Mouse (Mus musculus) forebrain, embryonic 12.5 days (tissue): ENCODE results near the gene Tpx2. TPM values are rescaled to one million over a fixed set of nuclear protein-coding genes. Genes with fewer than 3 reads are reported as not detected.

ENCODE experiments used
- microRNA-seq: library from miRNA; unstranded; fragments of <30 nt; microRNA quantifications from one replicate; pipeline ENCODE4, GENCODE M21; 2017
- polyA plus RNA-seq: library from polyadenylated mRNA; unstranded; fragments of >200 nt; fragmentation: Nextera tagmentation; extraction: Ambion mirVana; gene quantifications from 2 replicates; pipeline ENCODE4 v1.2.1, GENCODE M21; 2016

Tpx2 gene
- polyA plus RNA-seq, 1 experiment from 2014 or later = 133 TPM

Small RNA genes lying within 50 kb of the gene (microRNA-seq; reads per million reads assigned to microRNA genes)
- gene Mir5622 = 4.1 reads per million, percentile 14 among the genes with 10 or more reads in this experiment

Other genes starting within 250 kb of the Tpx2 start
- gene Defb45, start 248.6 kb upstream of the Tpx2 start, polyA plus RNA-seq = not detected in 2 replicates
- not detected in 2 replicates for gene Defb36, start 243.6 kb upstream of the Tpx2 start, polyA plus RNA-seq
- gene Defb25, start 224.9 kb upstream of the Tpx2 start, polyA plus RNA-seq = not detected in 2 replicates
- gene Rem1, start 221.0 kb upstream of the Tpx2 start, polyA plus RNA-seq = 0.26 and 0.38 TPM in 2 replicates
- gene H13, start 178.5 kb upstream of the Tpx2 start, polyA plus RNA-seq = 128 and 131 TPM in 2 replicates
- 39.5 and 41.2 TPM in 2 replicates for gene Mcts2, start 160.9 kb upstream of the Tpx2 start, polyA plus RNA-seq
- 37.9 and 48.5 TPM in 2 replicates for gene Id1, start 111.7 kb upstream of the Tpx2 start, polyA plus RNA-seq
- 3.1 and 3.6 TPM in 2 replicates for gene Cox4i2, start 93.8 kb upstream of the Tpx2 start, polyA plus RNA-seq
- 159 and 164 TPM in 2 replicates for gene Bcl2l1, start 16.2 kb upstream of the Tpx2 start, polyA plus RNA-seq
- gene Mylk2, start 63.4 kb downstream of the Tpx2 start, polyA plus RNA-seq = not detected in 2 replicates
- 1.6 and 1.8 TPM in 2 replicates for gene Foxs1, start 85.2 kb downstream of the Tpx2 start, polyA plus RNA-seq
- 0.91 and 1.5 TPM in 2 replicates for gene Dusp15, start 103.7 kb downstream of the Tpx2 start, polyA plus RNA-seq
- gene Ttll9, start 114.5 kb downstream of the Tpx2 start, polyA plus RNA-seq = 1.2 TPM in 2 replicates
- gene Pdrg1, start 167.5 kb downstream of the Tpx2 start, polyA plus RNA-seq = 109 and 119 TPM in 2 replicates
- 0.95 and 1.2 TPM in 2 replicates for gene Xkr7, start 183.9 kb downstream of the Tpx2 start, polyA plus RNA-seq
- 1.4 and 1.7 TPM in 2 replicates for gene Ccm2l, start 218.0 kb downstream of the Tpx2 start, polyA plus RNA-seq